Mouse (Mus musculus) intestine, embryonic 14.5 days (tissue): Measurements from ENCODE around the gene Notch3. TPM values are rescaled to one million over a fixed set of nuclear protein-coding genes. Genes with fewer than 3 reads are reported as not detected.
"Not testable (repeated sequence)": the region's sequence is repeated elsewhere in the genome, so short reads cannot be mapped to it uniquely, and the experiment has no call there.

Experiments used
- ATAC-seq: fragments of 200-750 bp; cut with Nextera tagmentation; replicated peaks from 2 replicates; pipeline ENCODE4 v1.8.0; 2017; ENCODE audit warnings: low read depth, moderate number of reproducible peaks, moderate TSS enrichment, moderate library complexity; ENCODE audit not compliant: low FRiP score, low TSS enrichment
- DNase-seq: peaks from one replicate; pipeline ENCODE4 v3.0.0-alpha.2; 2018; ENCODE audit warnings: low spot score
- H3K27ac ChIP-seq: fragments of 300-500 bp; sonication (generic); 2 replicates; pipeline ENCODE4 v1.5.1; 2014; ENCODE audit warnings: low read depth, mild to moderate bottlenecking, control low read depth
- H3K27me3 ChIP-seq: fragments of 300-500 bp; sonication (generic); replicated peaks from 2 replicates; pipeline ENCODE4 v1.6.1; 2014; ENCODE audit warnings: low read length, control low read depth; ENCODE audit not compliant: control insufficient read depth, insufficient read depth
- H3K36me3 ChIP-seq: fragments of 300-500 bp; sonication (generic); 2 replicates; pipeline ENCODE4 v1.6.1; 2014; ENCODE audit warnings: low read length, control low read depth; ENCODE audit not compliant: control insufficient read depth, insufficient read depth
- H3K4me1 ChIP-seq: fragments of 300-500 bp; sonication (generic); replicated peaks from 2 replicates; pipeline ENCODE4 v1.6.1; 2014; ENCODE audit warnings: low read length, control low read depth, mixed read lengths; ENCODE audit not compliant: control insufficient read depth, insufficient read depth
- H3K4me2 ChIP-seq: fragments of 300-500 bp; sonication (generic); 2 replicates; pipeline ENCODE4 v1.6.1; 2014; ENCODE audit warnings: low read length
- H3K4me3 ChIP-seq: fragments of 300-500 bp; sonication (generic); 2 replicates; pipeline ENCODE4 v1.5.1; 2014; ENCODE audit warnings: low read depth, low read length, control low read depth, mixed read lengths
- H3K9ac ChIP-seq: fragments of 300-500 bp; sonication (generic); 2 replicates; pipeline ENCODE4 v1.6.1; 2014; ENCODE audit warnings: mild to moderate bottlenecking, low read length
- H3K9me3 ChIP-seq: fragments of 300-500 bp; sonication (generic); 2 replicates; pipeline ENCODE4 v1.6.1; 2016; ENCODE audit warnings: low read length, control low read depth; ENCODE audit not compliant: control insufficient read depth
- WGBS: fragments of 180-500 bp; shearing (Covaris S2); extraction: QIAGEN DNeasy Blood & Tissue Kit; methylation state at CpG from one replicate; pipeline ENCODE4 v1.1.7; 2014; 5-methylcytosine and 5-hydroxymethylcytosine counted together
- polyA plus RNA-seq: library from polyadenylated mRNA; unstranded; fragments of >200 nt; fragmentation: Nextera tagmentation; extraction: Ambion mirVana; gene quantifications from 2 replicates; pipeline ENCODE4 v1.2.1, GENCODE M21; 2014

Gene Notch3
- polyA plus RNA-seq, 1 experiment from 2014 or later, result 13.3 TPM

- Histone ChIP-seq H3K4me2 (peak overlapping the region; percentile 93), H3K9me3 (no peaks in the 10 kb centered on the region), H3K4me1 (0 out of 2 replicates have a peak, but pooled peaks cover 4% of the 10 kb centered on the region), H3K9ac (no peak overlapping the region), H3K36me3 (no peaks in the 10 kb centered on the region), H3K4me3 (peak overlapping the region; percentile 44), H3K27ac (no peak overlapping the region), H3K27me3 (peaks cover 14% of the 10 kb centered on the region)
- no peak for ATAC-seq
- WGBS, result 27% methylated on average over 8 of the region's 8 CpGs
- DNase-seq, result peak; percentile 58
These were observed 67.1 kb downstream of the Notch3 start for GRCm38 (mm10) chr17:32099574-32099942.

DNA sequence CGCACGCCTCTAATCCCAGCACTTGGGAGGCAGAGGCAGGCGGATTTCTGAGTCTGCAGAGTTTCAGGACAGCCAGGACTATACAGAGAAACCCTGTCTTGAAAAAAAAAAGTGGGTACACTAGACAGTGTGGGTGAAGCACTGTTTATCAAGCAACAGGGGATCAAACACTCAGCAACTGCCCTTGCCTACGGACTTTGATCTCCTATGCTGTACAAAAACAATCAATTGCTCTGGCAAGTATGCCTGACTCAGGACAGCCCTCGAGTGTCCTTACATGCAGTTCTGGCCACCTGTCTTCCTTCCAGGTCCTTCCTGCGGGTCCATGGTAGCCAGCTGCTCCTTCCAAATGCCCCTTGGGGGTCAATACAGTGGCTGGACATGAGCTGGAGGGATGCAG is 67.7 kb downstream of the Notch3 start:
- H3K27me3 ChIP-seq, result peaks cover 14% of the 10 kb centered on the region
- H3K27ac ChIP-seq, H3K4me1 ChIP-seq, H3K4me2 ChIP-seq, H3K4me3 ChIP-seq, H3K9ac ChIP-seq, DNase-seq, H3K36me3 ChIP-seq, ATAC-seq, H3K9me3 ChIP-seq: not testable (repeated sequence)
- WGBS, result 85% methylated on average over 5 of the region's 6 CpGs

GRCm38 (mm10) chr17:32097676-32098075 is 69.0 kb downstream of the Notch3 start:
- WGBS, result 79% methylated on average over 1 of the region's 1 CpGs
- ATAC-seq, result no peak
- H3K4me1 ChIP-seq, result 0 out of 2 replicates have a peak, but pooled peaks cover 4% of the 10 kb centered on the region

GRCm38 (mm10) chr17:32092895-32093294 is 73.8 kb downstream of the Notch3 start:
- 80% methylated on average over 5 of the region's 5 CpGs for WGBS
- no peaks in the 10 kb centered on the region for H3K27me3 ChIP-seq
- H3K4me1 ChIP-seq, result peaks cover 4% of the 10 kb centered on the region; the same call in 1 of the 2 replicates
- no peak overlapping the region for H3K9ac ChIP-seq
- H3K9me3 ChIP-seq, result no peaks in the 10 kb centered on the region
- ATAC-seq (no peak), DNase-seq (no peak)
- H3K36me3 ChIP-seq, result no peaks in the 10 kb centered on the region
- no peak overlapping the region for H3K4me2 ChIP-seq
- H3K4me3 ChIP-seq, result no peak overlapping the region
- no peak overlapping the region for H3K27ac ChIP-seq

More at GRCm38 (mm10) chr17:32097676-32098075, 69.0 kb downstream of the Notch3 start:
- Histone ChIP-seq H3K9ac (no peak overlapping the region), H3K4me3 (no peak overlapping the region), H3K36me3 (no peaks in the 10 kb centered on the region), H3K27me3 (peaks cover 14% of the 10 kb centered on the region), H3K27ac (no peak overlapping the region), H3K4me2 (no peak overlapping the region), H3K9me3 (no peaks in the 10 kb centered on the region)
- no peak for DNase-seq

GRCm38 (mm10) chr17:32092241-32092619 is 74.4 kb downstream of the Notch3 start:
- DNase-seq (no peak), ATAC-seq (no peak)
- no peak overlapping the region for H3K4me2 ChIP-seq
- no peak overlapping the region for H3K4me3 ChIP-seq
- H3K9me3 ChIP-seq, result no peaks in the 10 kb centered on the region
- H3K9ac ChIP-seq, result no peak overlapping the region
- peaks cover 4% of the 10 kb centered on the region; the same call in 1 of the 2 replicates for H3K4me1 ChIP-seq
- H3K27ac ChIP-seq, result no peak overlapping the region; the same call in 1 of the 2 replicates
- no peaks in the 10 kb centered on the region for H3K27me3 ChIP-seq
- 90% methylated on average over 1 of the region's 1 CpGs for WGBS
- no peaks in the 10 kb centered on the region for H3K36me3 ChIP-seq

GRCm38 (mm10) chr17:32091364-32092240 is 75.0 kb downstream of the Notch3 start:
- H3K9ac ChIP-seq, H3K36me3 ChIP-seq, H3K4me1 ChIP-seq, H3K27me3 ChIP-seq, H3K9me3 ChIP-seq: not testable (repeated sequence)
- WGBS, result 5% methylated on average over 13 of the region's 16 CpGs
- peak overlapping the region; percentile 22 for H3K4me3 ChIP-seq
- H3K27ac ChIP-seq, result peak overlapping the region; percentile 48
- ATAC-seq, result peak; percentile 91
- DNase-seq, result peak; percentile 91
- H3K4me2 ChIP-seq, result peak overlapping the region; percentile 51

GRCm38 (mm10) chr17:32091032-32091363 is 75.7 kb downstream of the Notch3 start:
- H3K27me3 ChIP-seq, result no peaks in the 10 kb centered on the region
- H3K27ac ChIP-seq, result peak overlapping the region; percentile 48
- H3K36me3 ChIP-seq, result no peaks in the 10 kb centered on the region
- peaks cover 4% of the 10 kb centered on the region; the same call in 1 of the 2 replicates for H3K4me1 ChIP-seq
- H3K9ac ChIP-seq, result no peak overlapping the region
- peak overlapping the region; percentile 51 for H3K4me2 ChIP-seq
- H3K4me3 ChIP-seq, result peak overlapping the region; percentile 22
- DNase-seq (no peak), ATAC-seq (no peak; the same call in 1 of the 2 replicates)
- H3K9me3 ChIP-seq, result no peaks in the 10 kb centered on the region
- 18% methylated on average over 1 of the region's 1 CpGs for WGBS

GRCm38 (mm10) chr17:32087069-32087468 is 79.6 kb downstream of the Notch3 start:
- H3K4me3 ChIP-seq, result no peak overlapping the region
- H3K4me1 ChIP-seq, result peaks cover 4% of the 10 kb centered on the region; the same call in 1 of the 2 replicates
- no peak for ATAC-seq
- DNase-seq, result no peak
- H3K9ac ChIP-seq, result no peak overlapping the region
- no peak overlapping the region for H3K27ac ChIP-seq
- H3K36me3 ChIP-seq, result no peaks in the 10 kb centered on the region
- no peak overlapping the region for H3K4me2 ChIP-seq
- no peaks in the 10 kb centered on the region for H3K9me3 ChIP-seq
- WGBS, result 96% methylated on average over 2 of the region's 2 CpGs
- no peaks in the 10 kb centered on the region for H3K27me3 ChIP-seq

- H3K9me3 ChIP-seq, result no peaks in the 10 kb centered on the region
- WGBS, result 94% methylated on average over 2 of the region's 2 CpGs
These were observed 83.3 kb downstream of the Notch3 start for GRCm38 (mm10) chr17:32083351-32083750.

More at GRCm38 (mm10) chr17:32083351-32083750, 83.3 kb downstream of the Notch3 start:
- Histone ChIP-seq H3K4me2 (no peak overlapping the region), H3K4me3 (no peak overlapping the region), H3K9ac (no peak overlapping the region), H3K27ac (no peak overlapping the region), H3K27me3 (no peaks in the 10 kb centered on the region), H3K36me3 (no peaks in the 10 kb centered on the region), H3K4me1 (no peaks in the 10 kb centered on the region)
- ATAC-seq (no peak), DNase-seq (no peak)
